Mouse (Mus musculus): ENCODE data around the gene Gm815. TPM values are rescaled to one million over a fixed set of nuclear protein-coding genes. Genes with fewer than 3 reads are reported as not detected.

Gm815 gene
- polyA plus RNA-seq, 1 experiment from 2014 or later, result not detected

GRCm38 (mm10) chr19:26853701-26854282 lies 31.9 kb upstream of the Gm815 start:
- no peak overlapping the region for H3K4me2 ChIP-seq (ENCODE audit: low read depth, low read length)
- no peaks in the 10 kb centered on the region for H3K9me3 ChIP-seq (replicated peaks; ENCODE audit: control insufficient read depth, low read length)
- H3K27ac ChIP-seq (ENCODE audit: low read length), result no peak overlapping the region
- no peaks in the 10 kb centered on the region for H3K36me3 ChIP-seq (ENCODE audit: control insufficient read depth, insufficient read depth, low read length)
- peaks cover 13% of the 10 kb centered on the region; the same call in 1 of the 2 replicates for H3K4me1 ChIP-seq (ENCODE audit: control insufficient read depth, insufficient read depth, low read length)
- no peak overlapping the region for H3K4me3 ChIP-seq (replicated peaks; ENCODE audit: low read length)
- no peak overlapping the region for H3K9ac ChIP-seq (ENCODE audit: low read length)
- ATAC-seq (ENCODE audit: insufficient read depth, low FRiP score), result no peak
- 49% methylated on average over 8 of the region's 8 CpGs for WGBS
- H3K27me3 ChIP-seq (ENCODE audit: control insufficient read depth, insufficient read depth, low read length), result no peaks in the 10 kb centered on the region

DNA sequence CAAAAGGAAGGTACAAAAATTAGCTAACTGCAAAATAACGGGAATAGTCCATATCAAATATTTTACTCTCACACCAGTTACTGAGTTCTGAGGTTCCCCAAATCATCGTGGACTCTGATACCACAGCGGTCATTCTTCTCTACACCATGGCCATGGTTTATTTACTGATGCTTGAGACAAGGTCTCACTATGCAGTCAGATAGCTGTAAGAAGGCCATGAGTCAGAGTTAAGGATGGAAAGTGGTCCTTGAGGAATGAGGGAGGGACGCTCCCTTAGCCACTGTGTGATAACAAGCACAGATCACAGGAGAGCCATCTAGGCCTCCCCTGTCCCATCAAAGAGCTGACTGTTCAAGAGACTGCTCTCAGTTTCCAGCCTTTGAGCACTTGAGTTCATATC lies 31.0 kb upstream of the Gm815 start:
- no peak overlapping the region for H3K4me2 ChIP-seq (ENCODE audit: low read depth, low read length)
- no peak for ATAC-seq (ENCODE audit: insufficient read depth, low FRiP score)
- H3K4me1 ChIP-seq (ENCODE audit: control insufficient read depth, insufficient read depth, low read length), result peaks cover 16% of the 10 kb centered on the region; the same call in 1 of the 2 replicates
- no peak overlapping the region for H3K4me3 ChIP-seq (replicated peaks; ENCODE audit: low read length)
- no peaks in the 10 kb centered on the region for H3K27me3 ChIP-seq (ENCODE audit: control insufficient read depth, insufficient read depth, low read length)
- H3K9me3 ChIP-seq (replicated peaks; ENCODE audit: control insufficient read depth, low read length), result no peaks in the 10 kb centered on the region
- H3K36me3 ChIP-seq (ENCODE audit: control insufficient read depth, insufficient read depth, low read length), result no peaks in the 10 kb centered on the region
- no peak overlapping the region for H3K27ac ChIP-seq (ENCODE audit: low read length)
- H3K9ac ChIP-seq (ENCODE audit: low read length), result no peak overlapping the region
- WGBS, result 88% methylated on average over 4 of the region's 4 CpGs

GRCm38 (mm10) chr19:26855152-26855551 lies 30.5 kb upstream of the Gm815 start:
- Histone ChIP-seq H3K9me3 (replicated peaks; ENCODE audit: control insufficient read depth, low read length) (no peaks in the 10 kb centered on the region), H3K4me2 (ENCODE audit: low read depth, low read length) (no peak overlapping the region), H3K9ac (ENCODE audit: low read length) (no peak overlapping the region), H3K27ac (ENCODE audit: low read length) (no peak overlapping the region), H3K4me3 (replicated peaks; ENCODE audit: low read length) (no peak overlapping the region), H3K36me3 (ENCODE audit: control insufficient read depth, insufficient read depth, low read length) (no peaks in the 10 kb centered on the region), H3K4me1 (ENCODE audit: control insufficient read depth, insufficient read depth, low read length) (peaks cover 16% of the 10 kb centered on the region; the same call in 1 of the 2 replicates), H3K27me3 (ENCODE audit: control insufficient read depth, insufficient read depth, low read length) (no peaks in the 10 kb centered on the region)
- no peak for ATAC-seq (ENCODE audit: insufficient read depth, low FRiP score)
- WGBS, result 75% methylated on average over 7 of the region's 7 CpGs

DNA sequence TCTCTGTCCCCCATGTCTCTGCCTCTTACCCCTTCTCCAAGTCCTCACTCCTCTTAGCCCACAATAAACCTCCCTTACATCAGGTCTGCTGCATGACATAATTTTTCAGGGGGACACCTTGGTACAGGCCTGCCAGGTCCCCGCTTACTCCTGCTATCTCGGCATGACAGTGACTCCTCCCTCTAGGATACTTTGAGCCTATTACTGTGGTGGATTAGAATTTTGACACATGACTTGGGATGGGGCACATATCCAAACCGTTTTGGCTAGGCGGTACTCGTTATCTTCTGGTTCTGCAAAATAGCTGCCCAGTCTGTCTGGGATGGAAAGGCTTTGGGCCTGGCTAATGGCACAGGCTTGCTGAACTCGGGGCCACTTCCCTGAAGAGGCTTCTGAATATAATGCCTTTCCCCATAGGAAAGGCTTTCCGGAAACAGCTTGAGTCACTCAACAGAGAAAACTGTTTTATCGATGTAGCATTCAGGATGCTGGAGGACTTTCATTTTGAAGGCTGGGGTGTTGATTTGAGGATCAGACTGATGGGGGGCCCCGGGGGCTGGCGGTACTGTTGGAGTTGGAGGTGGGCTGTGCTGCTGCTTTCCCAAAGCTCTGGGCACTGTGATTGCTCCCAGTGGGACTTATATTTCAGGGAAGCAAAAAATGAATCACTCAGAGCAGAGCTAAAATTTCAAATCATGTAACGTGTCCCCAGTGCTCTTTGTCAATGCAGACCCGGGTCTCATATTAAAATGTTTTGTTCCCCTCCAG lies 27.1 kb upstream of the Gm815 start:
- H3K27me3 ChIP-seq (ENCODE audit: control insufficient read depth, insufficient read depth, low read length), result no peaks in the 10 kb centered on the region
- WGBS, result 62% methylated on average over 12 of the region's 12 CpGs

GRCm38 (mm10) chr19:26859195-26859570 lies 26.5 kb upstream of the Gm815 start:
- H3K27ac ChIP-seq (ENCODE audit: low read length), result no peak overlapping the region

More for the DNA sequence above, 27.1 kb upstream of the Gm815 start:
- H3K4me2 ChIP-seq (ENCODE audit: low read depth, low read length), result no peak overlapping the region; the same call in 1 of the 2 replicates
- no peaks in the 10 kb centered on the region for H3K9me3 ChIP-seq (replicated peaks; ENCODE audit: control insufficient read depth, low read length)
- H3K36me3 ChIP-seq (ENCODE audit: control insufficient read depth, insufficient read depth, low read length), result no peaks in the 10 kb centered on the region
- ATAC-seq (ENCODE audit: insufficient read depth, low FRiP score), result no peak
- H3K4me3 ChIP-seq (replicated peaks; ENCODE audit: low read length), result no peak overlapping the region
- H3K9ac ChIP-seq (ENCODE audit: low read length), result no peak overlapping the region
- peak overlapping the region; percentile 18; the same call in 1 of the 2 replicates for H3K27ac ChIP-seq (ENCODE audit: low read length)
- H3K4me1 ChIP-seq (ENCODE audit: control insufficient read depth, insufficient read depth, low read length), result peaks cover 10% of the 10 kb centered on the region; the same call in 1 of the 2 replicates

DNA sequence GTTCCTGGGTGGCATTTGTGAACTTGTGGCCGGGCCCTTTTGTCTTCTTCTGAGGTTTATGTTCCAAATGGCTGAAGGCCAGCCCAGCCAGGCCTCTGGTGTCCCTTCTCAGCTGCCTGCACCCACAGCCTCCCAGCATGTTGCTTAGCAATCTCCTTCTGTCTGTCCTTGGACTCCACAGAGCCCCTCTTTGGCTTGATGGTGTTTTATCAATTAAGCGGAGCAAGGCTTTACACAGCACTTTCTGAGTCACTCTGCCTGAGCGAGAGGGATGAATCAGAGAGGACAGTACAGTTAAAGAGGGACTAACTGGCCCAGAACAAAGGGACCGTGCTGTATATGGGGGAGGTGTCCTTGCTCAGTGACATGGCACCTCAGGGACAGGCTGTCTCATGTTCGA lies 22.0 kb upstream of the Gm815 start:
- no peak overlapping the region for H3K9ac ChIP-seq (ENCODE audit: low read length)
- WGBS, result 46% methylated on average over 5 of the region's 5 CpGs

More at GRCm38 (mm10) chr19:26859195-26859570, 26.5 kb upstream of the Gm815 start:
- Histone ChIP-seq H3K4me1 (ENCODE audit: control insufficient read depth, insufficient read depth, low read length) (0 out of 2 replicates have a peak, but pooled peaks cover 7% of the 10 kb centered on the region), H3K9me3 (replicated peaks; ENCODE audit: control insufficient read depth, low read length) (no peaks in the 10 kb centered on the region), H3K27me3 (ENCODE audit: control insufficient read depth, insufficient read depth, low read length) (no peaks in the 10 kb centered on the region), H3K36me3 (ENCODE audit: control insufficient read depth, insufficient read depth, low read length) (no peaks in the 10 kb centered on the region), H3K4me2 (ENCODE audit: low read depth, low read length) (no peak overlapping the region; the same call in 1 of the 2 replicates), H3K9ac (ENCODE audit: low read length) (no peak overlapping the region), H3K4me3 (replicated peaks; ENCODE audit: low read length) (no peak overlapping the region)
- WGBS, result 72% methylated on average over 5 of the region's 5 CpGs
- ATAC-seq (ENCODE audit: insufficient read depth, low FRiP score), result no peak

GRCm38 (mm10) chr19:26864975-26865690 lies 20.5 kb upstream of the Gm815 start:
- H3K27me3 ChIP-seq (ENCODE audit: control insufficient read depth, insufficient read depth, low read length), result no peaks in the 10 kb centered on the region
- H3K27ac ChIP-seq (ENCODE audit: low read length), result peak overlapping the region; percentile 47; the same call in 1 of the 2 replicates
- H3K36me3 ChIP-seq (ENCODE audit: control insufficient read depth, insufficient read depth, low read length), result no peaks in the 10 kb centered on the region
- no peak overlapping the region for H3K4me3 ChIP-seq (replicated peaks; ENCODE audit: low read length)
- H3K4me1 ChIP-seq (ENCODE audit: control insufficient read depth, insufficient read depth, low read length), result peaks cover 12% of the 10 kb centered on the region
- H3K9ac ChIP-seq (ENCODE audit: low read length), result no peak overlapping the region
- no peak for ATAC-seq (ENCODE audit: insufficient read depth, low FRiP score)
- WGBS, result 84% methylated on average over 15 of the region's 15 CpGs
- no peaks in the 10 kb centered on the region for H3K9me3 ChIP-seq (replicated peaks; ENCODE audit: control insufficient read depth, low read length)
- H3K4me2 ChIP-seq (ENCODE audit: low read depth, low read length), result no peak overlapping the region

More for the DNA sequence above, 22.0 kb upstream of the Gm815 start:
- Histone ChIP-seq H3K9me3 (replicated peaks; ENCODE audit: control insufficient read depth, low read length) (no peaks in the 10 kb centered on the region), H3K27ac (ENCODE audit: low read length) (peak overlapping the region; percentile 51), H3K4me3 (replicated peaks; ENCODE audit: low read length) (no peak overlapping the region), H3K4me2 (ENCODE audit: low read depth, low read length) (no peak overlapping the region), H3K36me3 (ENCODE audit: control insufficient read depth, insufficient read depth, low read length) (no peaks in the 10 kb centered on the region), H3K27me3 (ENCODE audit: control insufficient read depth, insufficient read depth, low read length) (no peaks in the 10 kb centered on the region), H3K4me1 (ENCODE audit: control insufficient read depth, insufficient read depth, low read length) (peaks cover 11% of the 10 kb centered on the region)
- peak; percentile 42; the same call in 1 of the 2 replicates for ATAC-seq (ENCODE audit: insufficient read depth, low FRiP score)

GRCm38 (mm10) chr19:26865736-26866135 lies 19.9 kb upstream of the Gm815 start:
- H3K4me3 ChIP-seq (replicated peaks; ENCODE audit: low read length), result no peak overlapping the region
- ATAC-seq (ENCODE audit: insufficient read depth, low FRiP score), result peak; percentile 35
- no peaks in the 10 kb centered on the region for H3K27me3 ChIP-seq (ENCODE audit: control insufficient read depth, insufficient read depth, low read length)
- H3K4me2 ChIP-seq (ENCODE audit: low read depth, low read length), result no peak overlapping the region
- H3K36me3 ChIP-seq (ENCODE audit: control insufficient read depth, insufficient read depth, low read length), result no peaks in the 10 kb centered on the region
- WGBS, result 23% methylated on average over 7 of the region's 7 CpGs
- H3K27ac ChIP-seq (ENCODE audit: low read length), result peak overlapping the region; percentile 47; the same call in 1 of the 2 replicates
- H3K9me3 ChIP-seq (replicated peaks; ENCODE audit: control insufficient read depth, low read length), result no peaks in the 10 kb centered on the region
- no peak overlapping the region for H3K9ac ChIP-seq (ENCODE audit: low read length)
- peaks cover 19% of the 10 kb centered on the region for H3K4me1 ChIP-seq (ENCODE audit: control insufficient read depth, insufficient read depth, low read length)

DNA sequence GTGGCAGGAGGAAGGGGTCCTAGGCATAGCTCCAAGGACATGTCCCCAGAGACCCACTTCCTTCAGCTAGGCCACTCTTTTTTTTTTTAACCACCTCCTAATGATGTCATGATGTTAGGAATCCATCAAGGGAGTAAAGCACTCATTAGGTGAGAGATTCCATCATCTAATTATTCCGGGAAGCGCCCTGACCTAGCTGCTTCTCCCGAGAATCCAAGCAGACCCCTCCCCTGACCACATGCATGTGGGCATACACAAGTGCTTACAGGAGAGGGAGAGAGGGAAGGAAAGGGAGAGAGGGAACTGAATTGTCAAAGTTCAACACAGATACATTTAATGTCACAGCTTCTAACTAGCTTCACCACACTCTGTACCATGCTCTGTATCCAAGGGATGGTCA lies 16.1 kb upstream of the Gm815 start:
- Histone ChIP-seq H3K9me3 (replicated peaks; ENCODE audit: control insufficient read depth, low read length) (no peaks in the 10 kb centered on the region), H3K27ac (ENCODE audit: low read length) (no peak overlapping the region), H3K36me3 (ENCODE audit: control insufficient read depth, insufficient read depth, low read length) (no peaks in the 10 kb centered on the region), H3K27me3 (ENCODE audit: control insufficient read depth, insufficient read depth, low read length) (no peaks in the 10 kb centered on the region), H3K4me3 (replicated peaks; ENCODE audit: low read length) (no peak overlapping the region), H3K4me1 (ENCODE audit: control insufficient read depth, insufficient read depth, low read length) (peaks cover 24% of the 10 kb centered on the region), H3K9ac (ENCODE audit: low read length) (no peak overlapping the region), H3K4me2 (ENCODE audit: low read depth, low read length) (no peak overlapping the region)
- no peak for ATAC-seq (ENCODE audit: insufficient read depth, low FRiP score)
- 68% methylated on average over 3 of the region's 3 CpGs for WGBS
